Mouse (Mus musculus) myocyte (in vitro differentiated cells): ENCODE measurements around the gene Oard1. TPM values are rescaled to one million over a fixed set of nuclear protein-coding genes. Genes with fewer than 3 reads are reported as not detected.

Source experiments
- H3K27me3 ChIP-seq: one replicate; pipeline ENCODE4 v1.6.1; 2011; ENCODE audit not compliant: control insufficient read depth, insufficient read depth, insufficient read length
- H3K36me3 ChIP-seq: one replicate; pipeline ENCODE4 v1.6.1; 2011; ENCODE audit not compliant: control insufficient read depth, insufficient read depth
- H3K4me2 ChIP-seq: one replicate; pipeline ENCODE4 v1.6.1; 2011; ENCODE audit warnings: low read depth, control low read depth
- H3K4me3 ChIP-seq: one replicate; pipeline ENCODE4 v1.5.1; 2011; ENCODE audit warnings: mild to moderate bottlenecking, control low read depth, moderate library complexity
- H3K79me2 ChIP-seq: one replicate; pipeline ENCODE4 v1.6.1; 2011; ENCODE audit not compliant: control insufficient read depth, insufficient read depth
- H3ac ChIP-seq: one replicate; pipeline ENCODE4 v1.6.1; 2011; ENCODE audit not compliant: control insufficient read depth, insufficient read length
- CEBPB ChIP-seq: IDR thresholded peaks from 2 replicates; pipeline ENCODE4 v1.6.1; 2011; ENCODE audit warnings: mild to moderate bottlenecking, moderate library complexity; ENCODE audit not compliant: poor library complexity, insufficient read depth, severe bottlenecking
- E2F4 ChIP-seq: IDR thresholded peaks from one replicate; pipeline ENCODE4 v1.6.1; 2011; ENCODE audit warnings: mild to moderate bottlenecking, control low read depth, moderate library complexity; ENCODE audit not compliant: insufficient read depth
- MAX ChIP-seq: IDR thresholded peaks from one replicate; pipeline ENCODE4 v1.6.1; 2011; ENCODE audit warnings: low read depth, mild to moderate bottlenecking, control low read depth
- MYOD1 ChIP-seq, 3 experiments: IDR thresholded peaks; one replicate each; pipeline ENCODE4 v1.6.1; 2011; ENCODE audit warnings: control low read depth in 2 of 3, low read depth in 2 of 3, mild to moderate bottlenecking in 2 of 3, moderate library complexity in 1 of 3; ENCODE audit not compliant: insufficient read length in 2 of 3, control insufficient read depth in 1 of 3
- MYOG ChIP-seq, 3 experiments: IDR thresholded peaks; one replicate each; pipeline ENCODE4 v1.6.1; 2011; ENCODE audit warnings: control low read depth in 2 of 3, low read depth in 2 of 3, mild to moderate bottlenecking in 2 of 3; ENCODE audit not compliant: insufficient read length in 2 of 3, control insufficient read depth in 1 of 3, insufficient read depth in 1 of 3
- POLR2A ChIP-seq: IDR thresholded peaks from one replicate; pipeline ENCODE4 v1.6.1; 2011; ENCODE audit warnings: low read depth, mild to moderate bottlenecking, control low read depth, moderate library complexity; ENCODE audit not compliant: insufficient read length
- POLR2AphosphoS2 ChIP-seq: IDR thresholded peaks from one replicate; pipeline ENCODE4 v1.6.1; 2011; ENCODE audit warnings: low read depth, control low read depth; ENCODE audit not compliant: insufficient read length
- REST ChIP-seq: IDR thresholded peaks from one replicate; pipeline ENCODE4 v1.6.1; 2011; ENCODE audit warnings: mild to moderate bottlenecking, control low read depth, moderate library complexity; ENCODE audit not compliant: insufficient read depth, insufficient read length
- SRF ChIP-seq: IDR thresholded peaks from one replicate; pipeline ENCODE4 v1.6.1; 2011; ENCODE audit warnings: low read depth; ENCODE audit not compliant: control insufficient read depth, insufficient read length
- TCF12 ChIP-seq: IDR thresholded peaks from one replicate; pipeline ENCODE4 v1.6.1; 2011; ENCODE audit warnings: mild to moderate bottlenecking, control low read depth; ENCODE audit not compliant: poor library complexity, insufficient read depth, severe bottlenecking
- TCF3 ChIP-seq: IDR thresholded peaks from one replicate; pipeline ENCODE4 v1.6.1; 2011; ENCODE audit warnings: low read depth, control low read depth; ENCODE audit not compliant: insufficient read length
- USF1 ChIP-seq: IDR thresholded peaks from one replicate; pipeline ENCODE4 v1.6.1; 2011; ENCODE audit warnings: low read depth, mild to moderate bottlenecking, control low read depth, moderate library complexity
- polyA plus RNA-seq: library from polyadenylated mRNA; unstranded; fragments of >200 nt; fragmentation: generic; extraction: Trizol; gene quantifications from one replicate; pipeline ENCODE4 v1.2.1, GENCODE M21; 2012; ENCODE audit warnings: missing spikeins

Gene Oard1
- polyA plus RNA-seq, 1 experiment, result 7.5 TPM

- no peaks in the 10 kb centered on the region for H3K27me3 ChIP-seq
- H3K36me3 ChIP-seq, result no peaks in the 10 kb centered on the region
- TF ChIP-seq MYOG (IDR thresholded peaks at IDR 0.05; ENCODE audit: control insufficient read depth in 1 of 3, insufficient read depth in 1 of 3, insufficient read length in 2 of 3, low read depth in 2 of 3) (no peak), SRF (no peak), TCF3 (no peak), TCF12 (no peak), MYOD1 (IDR thresholded peaks at IDR 0.05; ENCODE audit: control insufficient read depth in 1 of 3, insufficient read length in 2 of 3, low read depth in 2 of 3) (no peak), CEBPB (no peak), POLR2A (no peak), E2F4 (no peak), MAX (no peak), POLR2AphosphoS2 (no peak)
- no peak overlapping the region for H3K4me2 ChIP-seq
- no peak overlapping the region for H3ac ChIP-seq
- no peak overlapping the region for H3K4me3 ChIP-seq
- no peaks in the 10 kb centered on the region for H3K79me2 ChIP-seq
Measured at GRCm38 (mm10) chr17:48457971-48458653, 48.3 kb downstream of the Oard1 start.

- Histone ChIP-seq H3K4me2 (no peak overlapping the region), H3K4me3 (no peak overlapping the region), H3ac (no peak overlapping the region), H3K27me3 (peaks cover 8% of the 10 kb centered on the region), H3K79me2 (no peaks in the 10 kb centered on the region), H3K36me3 (no peaks in the 10 kb centered on the region)
- TF ChIP-seq MAX, result no peak
- TF ChIP-seq TCF12, result no peak
- no peak for TF ChIP-seq POLR2A
- TF ChIP-seq E2F4, result no peak
- TF ChIP-seq REST, result no peak
- no peak for TF ChIP-seq USF1
- TF ChIP-seq MYOG (IDR thresholded peaks at IDR 0.05; ENCODE audit: control insufficient read depth in 1 of 3, insufficient read depth in 1 of 3, insufficient read length in 2 of 3, low read depth in 2 of 3), result no peak
- TF ChIP-seq MYOD1 (IDR thresholded peaks at IDR 0.05; ENCODE audit: control insufficient read depth in 1 of 3, insufficient read length in 2 of 3, low read depth in 2 of 3), result no peak
- TF ChIP-seq SRF, result no peak
- no peak for TF ChIP-seq CEBPB
- no peak for TF ChIP-seq POLR2AphosphoS2
- TF ChIP-seq TCF3, result no peak
Measured at GRCm38 (mm10) chr17:48462096-48462495, 52.3 kb downstream of the Oard1 start.

GRCm38 (mm10) chr17:48463391-48463790, 53.6 kb downstream of the Oard1 start:
- Histone ChIP-seq H3K36me3 (no peaks in the 10 kb centered on the region), H3K79me2 (no peaks in the 10 kb centered on the region), H3K4me3 (no peak overlapping the region), H3ac (no peak overlapping the region), H3K4me2 (no peak overlapping the region), H3K27me3 (peaks cover 12% of the 10 kb centered on the region)
- no peak for TF ChIP-seq TCF3
- no peak for TF ChIP-seq TCF12
- no peak for TF ChIP-seq USF1
- no peak for TF ChIP-seq SRF
- no peak for TF ChIP-seq CEBPB
- TF ChIP-seq MYOG (IDR thresholded peaks at IDR 0.05; ENCODE audit: control insufficient read depth in 1 of 3, insufficient read depth in 1 of 3, insufficient read length in 2 of 3, low read depth in 2 of 3), result no peak
- no peak for TF ChIP-seq MYOD1 (IDR thresholded peaks at IDR 0.05; ENCODE audit: control insufficient read depth in 1 of 3, insufficient read length in 2 of 3, low read depth in 2 of 3)
- TF ChIP-seq REST, result no peak
- TF ChIP-seq POLR2AphosphoS2, result no peak
- no peak for TF ChIP-seq MAX
- TF ChIP-seq E2F4, result no peak
- no peak for TF ChIP-seq POLR2A

Other genes with a start within 250 kb of the Oard1 start
- gene A530064D06Rik, start 242.7 kb upstream of the Oard1 start, polyA plus RNA-seq, result not detected
- not detected for gene Trem1, start 177.2 kb upstream of the Oard1 start, polyA plus RNA-seq
- gene Trem3, start 162.2 kb upstream of the Oard1 start, polyA plus RNA-seq, result 2.4 TPM
- not detected for gene Treml4, start 145.7 kb upstream of the Oard1 start, polyA plus RNA-seq
- gene Treml2, start 110.5 kb upstream of the Oard1 start, polyA plus RNA-seq, result not detected
- gene B430306N03Rik, start 93.9 kb upstream of the Oard1 start, polyA plus RNA-seq, result not detected
- 0.04 TPM for gene Trem2, start 63.6 kb upstream of the Oard1 start, polyA plus RNA-seq
- gene Treml1, start 50.1 kb upstream of the Oard1 start, polyA plus RNA-seq, result 0.22 TPM
- 17.0 TPM for gene Nfya, start 108 bp upstream of the Oard1 start, polyA plus RNA-seq
- 122 TPM for gene Apobec2, start 22.9 kb downstream of the Oard1 start, polyA plus RNA-seq
- gene Tspo2, start 41.5 kb downstream of the Oard1 start, polyA plus RNA-seq, result not detected
- not detected for gene Unc5cl, start 44.9 kb downstream of the Oard1 start, polyA plus RNA-seq